Mouse (Mus musculus) left cerebral cortex, adult 18-20 months (tissue): ENCODE results near the gene Klc2. TPM values are rescaled to one million over a fixed set of nuclear protein-coding genes. Genes with fewer than 3 reads are reported as not detected.

Experiments
- DNase-seq, 2 experiments: peaks; one replicate each; pipeline ENCODE4 v3.0.0; 2021 to 2022; ENCODE audit warnings: low spot score in 2 of 2, mixed read lengths in 1 of 2
- total RNA-seq, 2 experiments: library from RNA; stranded (reverse); gene quantifications; 2 replicates each; pipeline ENCODE4 v1.2.3; 2021

Klc2 gene
- total RNA-seq, 2 experiments from 2014 or later = 261 to 289 TPM

- no peak for DNase-seq
Observed at GRCm38 (mm10) chr19:5073518-5073917, 44.8 kb downstream of the Klc2 start.

DNA sequence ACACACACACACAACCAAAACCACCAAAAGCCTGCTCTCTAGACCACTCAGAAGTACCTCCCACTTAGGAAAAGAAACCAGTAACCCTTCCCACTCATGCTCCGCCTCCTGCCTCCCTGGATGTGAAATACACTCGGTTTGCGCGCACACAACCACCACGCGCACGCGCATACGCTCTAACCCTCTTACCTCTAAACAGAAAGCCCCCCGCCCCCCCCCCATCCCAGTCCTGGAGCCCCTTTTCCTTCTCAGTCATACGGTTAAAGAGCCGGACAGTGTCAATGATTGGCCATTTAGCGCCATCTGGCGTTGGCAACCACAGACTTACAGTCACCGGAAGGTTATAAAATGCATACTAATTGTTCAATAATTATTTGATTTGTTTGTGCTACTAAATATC, 45.3 kb downstream of the Klc2 start:
- peak in 1 of 2 experiments; percentile 61 for DNase-seq

DNA sequence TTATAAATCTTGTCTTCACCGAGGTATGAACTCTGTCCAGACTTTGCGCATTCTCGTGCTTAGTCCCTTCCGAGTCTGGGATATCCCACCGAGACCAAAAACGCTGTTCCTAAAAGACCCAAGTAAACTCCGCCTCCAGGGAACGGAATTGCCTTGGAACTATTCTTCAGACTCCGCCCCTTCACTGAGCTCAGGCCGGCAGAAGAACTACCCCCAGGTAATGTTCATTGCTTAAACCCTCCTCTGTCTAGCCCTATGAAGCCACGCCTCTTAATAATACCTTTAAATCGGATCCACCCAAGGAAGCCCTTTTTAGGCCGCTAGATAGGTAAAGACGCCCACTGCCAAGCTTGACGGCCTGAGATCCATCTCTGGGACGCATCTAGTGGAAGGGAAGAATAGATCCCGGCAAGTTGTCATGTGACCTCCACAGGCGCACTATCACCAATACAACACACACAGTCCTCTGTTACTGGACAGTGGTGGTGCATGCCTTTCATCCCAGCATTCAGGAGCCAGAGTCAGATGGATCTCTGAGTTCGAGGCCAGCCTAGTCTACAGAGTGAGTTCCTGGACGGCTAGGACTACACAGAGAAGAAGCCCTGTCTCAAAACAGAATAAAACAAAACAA, 45.9 kb downstream of the Klc2 start:
- DNase-seq = no peak

DNA sequence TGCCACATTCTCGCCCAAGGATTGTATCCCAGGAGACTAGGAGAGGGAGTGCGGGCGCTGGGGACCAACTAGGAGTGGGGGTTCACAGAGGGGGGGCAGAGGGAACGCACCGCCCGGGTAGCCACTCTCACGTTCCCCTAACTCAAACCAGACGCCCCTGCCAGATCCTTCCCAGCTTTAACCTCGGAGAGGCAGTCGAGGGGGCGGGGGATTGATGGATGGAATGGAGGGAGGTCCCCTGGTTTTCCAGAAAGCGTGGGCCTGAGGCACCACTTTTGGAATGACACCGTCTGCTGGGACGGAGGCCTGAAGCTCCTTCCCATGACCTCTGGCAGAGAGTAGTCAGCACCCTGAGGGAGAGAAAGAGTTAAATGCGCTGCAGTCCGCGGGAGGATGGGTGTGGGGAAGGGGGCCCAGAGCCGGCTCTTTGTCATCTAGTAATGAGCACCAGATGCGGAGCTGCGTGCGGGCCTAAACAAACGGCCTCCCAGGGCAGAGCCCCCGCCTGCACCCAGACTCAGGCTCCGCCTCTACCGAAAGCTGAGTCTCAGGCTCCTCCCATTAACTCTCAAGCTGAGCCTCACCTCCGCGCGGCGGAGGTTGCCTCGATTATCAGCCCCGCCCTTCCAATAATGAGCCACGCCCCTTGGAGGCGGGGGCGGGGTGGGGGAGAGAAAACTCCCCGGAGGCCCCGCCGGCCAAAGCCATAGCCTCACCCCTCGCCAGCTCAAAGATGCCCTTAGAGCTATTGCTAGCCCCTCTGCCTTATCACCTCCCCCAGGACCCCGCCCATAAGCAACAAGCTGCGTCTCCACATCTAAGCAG, 46.6 kb downstream of the Klc2 start:
- no peak for DNase-seq

- no peak for DNase-seq
Observed at GRCm38 (mm10) chr19:5071077-5071476, 47.3 kb downstream of the Klc2 start.

DNA sequence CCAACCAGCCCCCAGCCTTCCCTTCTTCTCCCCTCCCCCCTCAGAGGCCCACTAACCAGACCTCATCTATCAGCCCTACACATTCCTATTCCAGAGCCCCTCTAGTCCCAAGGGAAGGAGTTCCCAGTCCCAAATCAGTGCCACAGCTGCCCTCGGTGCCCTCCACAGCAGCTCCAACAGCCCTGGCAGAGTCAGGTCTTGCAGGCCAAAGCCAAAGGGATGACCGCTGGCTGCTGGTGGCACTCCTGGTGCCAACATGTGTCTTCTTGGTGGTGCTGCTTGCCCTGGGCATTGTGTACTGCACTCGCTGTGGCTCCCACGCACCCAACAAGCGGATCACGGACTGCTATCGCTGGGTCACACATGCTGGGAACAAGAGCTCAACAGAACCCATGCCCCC, 48.4 kb downstream of the Klc2 start:
- DNase-seq = no peak

DNA sequence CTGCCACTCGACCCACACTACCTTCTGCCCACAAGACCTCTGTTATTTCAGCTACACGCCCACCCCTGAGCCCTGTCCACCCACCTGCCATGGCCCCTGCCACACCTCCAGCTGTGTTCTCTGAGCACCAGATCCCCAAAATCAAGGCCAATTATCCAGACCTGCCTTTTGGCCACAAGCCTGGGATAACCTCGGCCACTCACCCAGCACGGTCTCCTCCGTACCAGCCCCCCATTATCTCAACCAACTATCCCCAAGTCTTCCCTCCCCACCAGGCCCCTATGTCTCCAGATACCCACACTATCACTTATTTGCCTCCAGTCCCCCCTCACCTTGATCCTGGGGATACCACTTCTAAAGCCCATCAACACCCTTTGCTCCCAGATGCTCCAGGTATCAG, 48.9 kb downstream of the Klc2 start:
- DNase-seq = no peak

DNA sequence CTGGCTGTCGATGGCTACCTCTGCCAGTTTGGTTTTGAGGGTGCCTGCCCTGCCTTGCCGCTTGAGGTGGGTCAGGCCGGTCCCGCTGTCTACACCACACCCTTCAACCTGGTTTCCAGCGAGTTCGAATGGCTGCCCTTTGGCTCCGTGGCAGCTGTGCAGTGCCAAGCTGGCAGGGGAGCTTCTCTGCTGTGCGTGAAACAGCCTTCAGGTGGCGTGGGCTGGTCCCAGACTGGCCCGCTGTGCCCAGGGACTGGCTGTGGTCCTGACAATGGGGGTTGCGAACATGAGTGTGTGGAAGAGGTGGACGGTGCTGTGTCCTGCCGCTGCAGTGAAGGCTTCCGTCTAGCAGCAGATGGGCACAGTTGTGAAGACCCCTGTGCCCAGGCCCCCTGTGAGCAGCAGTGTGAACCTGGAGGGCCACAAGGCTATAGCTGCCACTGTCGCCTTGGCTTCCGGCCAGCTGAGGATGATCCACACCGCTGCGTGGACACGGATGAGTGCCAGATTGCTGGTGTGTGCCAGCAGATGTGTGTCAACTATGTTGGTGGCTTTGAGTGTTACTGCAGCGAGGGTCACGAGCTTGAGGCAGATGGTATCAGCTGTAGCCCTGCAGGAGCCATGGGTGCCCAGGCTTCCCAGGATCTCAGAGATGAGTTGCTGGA, 49.7 kb downstream of the Klc2 start:
- no peak for DNase-seq

- DNase-seq = no peak
Observed at GRCm38 (mm10) chr19:5067867-5068569, 50.3 kb downstream of the Klc2 start, which contains the start of gene Cd248. Gene Cd248 (plus strand): TSS chr19:5068078.

- DNase-seq = no peak
Observed at GRCm38 (mm10) chr19:5067040-5067799, 51.1 kb downstream of the Klc2 start.

DNA sequence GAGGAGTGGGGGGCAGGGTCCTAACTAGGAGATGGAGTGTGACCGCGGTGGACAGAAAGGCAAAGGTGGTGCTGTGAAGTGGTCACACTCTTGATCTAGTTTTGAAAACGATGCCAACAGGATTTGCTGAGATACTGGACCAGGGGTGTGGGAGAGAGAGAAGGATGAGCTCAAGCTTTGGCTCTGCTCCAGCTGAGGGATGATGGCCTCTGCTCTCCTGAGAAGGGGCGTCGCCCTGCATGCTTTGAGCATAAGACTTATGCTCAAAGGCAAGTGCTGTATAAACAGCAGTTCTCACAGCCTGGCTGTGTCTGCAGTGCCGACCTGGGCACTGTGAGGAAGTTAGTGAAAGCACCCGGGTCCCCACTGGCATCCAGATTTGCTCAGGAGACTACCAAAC, 53.3 kb downstream of the Klc2 start:
- no peak for DNase-seq

- no peak for DNase-seq
Observed at GRCm38 (mm10) chr19:5062446-5062845, 55.9 kb downstream of the Klc2 start.

DNA sequence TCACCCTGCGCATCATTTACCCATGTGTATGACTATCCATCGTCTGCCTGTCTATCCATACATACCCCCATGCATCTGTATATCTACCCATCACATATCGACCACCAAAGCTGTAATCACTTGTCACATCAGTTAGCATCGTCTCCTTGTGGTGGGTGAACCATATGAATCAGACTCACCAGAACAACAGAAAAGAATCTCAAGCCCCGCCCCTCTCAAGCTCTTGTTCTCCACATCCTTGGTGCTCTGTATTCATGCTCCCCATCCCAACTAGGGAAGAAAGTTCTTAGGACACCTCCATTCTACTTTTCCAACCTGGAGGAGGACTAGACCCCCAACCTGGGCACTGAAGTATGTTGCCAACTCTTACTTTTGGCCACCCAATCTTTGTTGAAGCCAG, 56.3 kb downstream of the Klc2 start:
- DNase-seq = no peak

DNA sequence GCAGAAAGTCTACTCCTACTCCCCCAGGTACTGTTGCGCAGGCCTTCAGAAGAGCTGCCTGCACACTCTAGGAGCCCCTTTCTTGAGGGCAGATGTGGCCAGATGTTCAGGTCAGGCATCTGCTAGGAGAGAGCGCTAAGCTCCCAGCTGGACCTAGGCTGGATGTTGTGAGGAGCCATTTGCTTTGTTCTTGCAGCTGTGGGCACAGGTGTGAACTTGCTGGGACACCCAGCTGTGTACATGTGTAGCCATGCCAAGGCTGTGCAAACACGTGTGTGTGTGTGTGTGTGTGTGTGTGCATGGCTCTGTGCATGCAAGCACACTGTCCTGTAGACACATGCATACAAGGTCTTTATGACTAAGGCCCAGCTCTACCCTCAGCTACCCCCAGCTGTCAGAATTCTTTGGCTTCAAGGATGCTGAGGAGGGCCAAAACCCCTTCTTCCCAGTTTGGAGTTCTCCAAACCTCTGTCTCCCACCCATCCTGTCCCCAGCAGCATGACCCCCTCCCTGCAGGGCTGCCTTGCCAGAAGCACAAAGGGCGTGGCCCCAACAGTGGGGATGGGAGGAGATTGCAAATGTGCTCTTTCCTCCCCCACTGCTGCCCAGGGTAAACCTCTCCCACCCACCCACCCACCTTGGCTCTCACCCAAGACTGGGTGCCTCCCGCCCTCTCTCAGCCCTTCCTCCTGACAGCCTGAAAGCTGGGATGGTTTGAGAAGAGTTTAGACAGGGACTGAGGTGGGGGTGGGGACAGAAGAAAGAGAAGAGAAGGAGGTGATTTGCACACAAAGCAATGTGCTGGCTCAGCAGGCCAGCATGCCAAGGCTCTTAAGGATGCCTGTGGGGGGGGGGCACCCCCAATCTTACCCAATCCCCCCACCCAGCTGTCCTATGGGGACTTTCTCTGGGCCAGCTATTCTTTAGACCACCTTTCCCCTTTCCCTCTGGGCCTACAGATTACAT, 57.7 kb downstream of the Klc2 start:
- DNase-seq = no peak

DNA sequence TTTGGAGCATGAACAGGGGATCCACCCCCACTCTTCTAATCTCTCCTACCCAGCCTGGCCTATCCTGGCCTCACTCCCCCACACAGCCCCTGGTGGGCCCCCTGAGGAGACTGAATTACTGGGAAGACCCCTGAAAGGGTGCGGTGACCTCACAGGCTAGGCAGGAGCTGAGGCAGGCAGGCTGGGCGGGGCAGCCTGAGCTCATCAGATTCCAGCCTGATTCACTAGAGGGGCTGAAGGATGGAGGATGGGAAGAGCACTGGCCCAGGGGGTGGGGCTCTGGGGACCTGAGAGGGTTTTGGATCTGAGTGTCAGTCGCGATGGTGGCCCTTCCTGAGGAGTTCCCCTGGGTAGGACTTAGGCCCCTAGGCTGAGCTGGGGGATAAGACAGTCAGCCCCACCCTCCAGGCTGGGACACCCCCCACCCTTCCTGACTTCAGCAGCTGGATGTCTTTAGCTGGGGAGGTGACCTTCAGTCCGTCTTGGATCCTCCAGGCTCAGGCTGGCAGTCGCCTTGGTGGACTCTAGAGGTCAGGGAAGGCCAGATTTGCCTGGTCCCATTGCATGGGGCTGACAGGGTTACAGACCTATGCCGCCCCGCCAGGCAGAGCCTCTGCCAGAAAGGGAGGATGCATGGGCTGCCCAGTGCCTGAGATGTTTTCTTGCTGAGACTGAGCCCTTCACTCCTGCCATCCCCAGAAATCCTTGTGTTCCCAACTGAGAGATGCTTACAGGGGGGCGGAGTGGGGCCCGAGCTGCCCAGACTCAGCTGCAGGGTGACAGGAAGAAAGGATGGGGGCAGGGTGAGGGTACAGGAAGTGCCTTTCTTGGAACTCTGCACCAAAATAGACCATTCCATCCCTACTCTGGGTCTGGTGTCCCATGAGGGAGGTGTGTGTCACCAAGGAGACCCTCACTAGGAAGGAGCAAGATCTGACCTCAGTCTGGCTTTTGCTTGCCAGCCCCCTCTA, 59.3 kb downstream of the Klc2 start:
- DNase-seq = no peak

DNA sequence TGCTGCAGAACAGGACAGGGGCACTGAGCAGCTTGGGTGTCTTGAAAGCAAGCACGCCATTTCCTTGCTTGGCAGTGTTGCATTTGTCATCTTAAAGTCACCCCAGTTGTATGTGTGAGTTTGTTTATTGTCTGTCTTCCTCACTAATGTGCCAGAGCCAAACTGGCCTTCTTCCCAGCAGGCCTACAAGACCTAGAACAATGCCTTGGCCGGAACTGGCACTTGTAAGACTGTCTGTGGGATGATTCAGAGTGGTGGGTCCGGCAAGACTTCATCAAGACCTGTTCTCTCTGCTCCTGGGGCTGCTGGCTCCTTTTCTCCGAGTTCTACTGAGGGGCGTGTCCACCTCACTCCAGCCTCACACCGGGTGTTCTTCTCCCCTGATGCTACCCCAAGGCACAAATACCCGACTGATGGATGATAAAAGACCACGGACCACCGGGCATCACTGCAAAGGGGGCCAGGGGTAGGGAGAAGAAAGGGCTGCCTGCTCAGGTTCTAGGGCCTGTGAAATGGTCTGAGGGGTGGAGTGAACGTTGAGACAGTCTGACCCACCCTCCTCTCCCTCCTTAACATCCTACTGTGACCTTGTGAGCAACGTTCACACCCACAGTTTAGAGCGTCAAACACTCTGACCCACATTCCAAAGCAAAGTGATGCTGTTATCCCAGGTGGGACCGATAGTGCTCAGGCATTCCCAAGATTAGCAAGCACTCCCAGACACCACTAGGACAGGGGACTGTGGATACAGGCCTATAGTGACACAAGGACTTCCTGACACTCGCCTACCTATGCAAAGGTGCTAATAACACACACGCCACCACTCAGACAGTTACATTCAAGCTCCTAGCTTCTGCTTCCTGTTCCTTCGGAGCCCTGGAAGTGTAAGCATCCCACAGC, 60.2 kb downstream of the Klc2 start:
- DNase-seq = no peak
